Mouse (Mus musculus) CH12F3 (cell line): Measurements from ENCODE around the gene Akain1.

Experiments used
- in situ Hi-C: fragments of 300-500 bp; cut with MboI; formaldehyde crosslinking; loops from 2 replicates; pipeline ENCODE4 v1.14.3; 2020; ENCODE audit warnings: low sequenced_read_pairs

The Akain1 gene

DNA sequence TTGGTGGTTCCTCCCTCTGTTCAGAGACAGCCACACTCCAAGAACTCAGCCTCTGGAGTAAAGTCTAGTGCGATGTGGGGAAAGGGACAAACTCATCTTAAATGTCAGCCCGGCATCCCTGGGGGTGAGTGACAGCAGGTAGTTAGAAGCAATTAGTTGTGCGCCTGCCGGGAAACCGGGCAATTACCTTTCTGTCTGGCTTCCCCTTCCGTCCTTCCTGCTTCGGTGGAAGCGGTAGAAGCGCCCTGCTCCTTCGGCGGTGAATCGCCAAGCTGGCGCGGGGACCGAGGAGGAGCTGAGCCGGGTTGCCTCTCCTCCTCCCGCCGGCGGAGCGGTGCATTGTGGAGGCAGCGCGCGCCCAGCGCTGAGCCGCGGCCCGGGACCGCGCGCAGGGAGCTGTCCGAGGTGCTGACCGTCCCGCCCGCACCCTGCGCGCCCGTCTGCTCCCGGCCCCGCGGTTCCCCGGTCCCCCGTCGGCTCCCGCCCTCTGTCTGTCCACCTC lies at the start of gene Akain1:
Gene Akain1, plus strand, starts transcription at position 337 of the 502 bp plus-strand sequence.
- in situ Hi-C loops: no loop called here

DNA sequence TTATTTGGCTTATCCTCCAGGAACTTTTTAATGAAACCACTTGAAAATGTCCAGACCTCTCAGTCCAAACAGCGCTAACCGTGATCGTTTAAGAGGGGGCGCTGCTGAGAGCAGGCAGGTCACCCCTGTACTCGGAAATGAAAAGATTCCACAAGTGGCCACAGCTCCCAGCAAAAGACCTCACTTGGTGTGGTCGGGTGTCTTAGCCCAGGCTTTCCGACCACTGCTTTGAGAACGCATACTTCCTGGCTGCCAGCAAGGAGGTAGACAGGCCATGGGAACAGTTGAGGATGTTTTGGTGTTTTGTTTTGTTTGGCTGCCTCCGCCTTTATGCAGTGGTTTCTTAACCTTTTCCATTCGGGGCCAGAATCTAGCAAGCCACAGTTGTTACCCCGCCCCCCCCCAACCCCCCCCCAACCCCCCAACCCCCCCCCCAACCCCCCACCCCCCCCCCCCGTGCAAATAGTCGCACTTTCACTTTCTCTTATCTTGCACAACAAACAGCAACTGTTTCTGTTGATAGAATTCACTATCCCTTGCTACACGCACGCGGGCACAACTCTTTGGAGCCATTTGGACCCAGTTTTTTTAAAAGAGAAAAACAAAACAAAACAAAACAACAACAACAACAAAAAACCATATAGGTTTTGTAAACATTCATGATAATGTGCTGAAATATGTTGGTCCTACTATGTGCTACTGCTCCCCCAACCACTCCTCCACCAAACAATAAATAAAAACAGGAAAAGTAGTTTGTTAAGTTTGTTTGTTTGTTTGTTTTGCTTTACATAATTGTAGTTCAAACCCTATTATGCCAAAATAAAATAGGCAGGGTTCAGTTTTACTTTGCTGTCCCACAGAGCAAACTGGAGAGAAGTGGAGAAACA lies 42.7 kb upstream of the Akain1 start:
- in situ Hi-C loops: loop anchor here (10.0 kb wide), 1 partner anchor 98 kb away; no protein-coding TSS in a partner anchor

- in situ Hi-C loops: loop anchor here (10.0 kb wide), 1 partner anchor 98 kb away; no protein-coding TSS in a partner anchor
These were observed 42.0 kb upstream of the Akain1 start for GRCm38 (mm10) chr17:69397163-69397562.

DNA sequence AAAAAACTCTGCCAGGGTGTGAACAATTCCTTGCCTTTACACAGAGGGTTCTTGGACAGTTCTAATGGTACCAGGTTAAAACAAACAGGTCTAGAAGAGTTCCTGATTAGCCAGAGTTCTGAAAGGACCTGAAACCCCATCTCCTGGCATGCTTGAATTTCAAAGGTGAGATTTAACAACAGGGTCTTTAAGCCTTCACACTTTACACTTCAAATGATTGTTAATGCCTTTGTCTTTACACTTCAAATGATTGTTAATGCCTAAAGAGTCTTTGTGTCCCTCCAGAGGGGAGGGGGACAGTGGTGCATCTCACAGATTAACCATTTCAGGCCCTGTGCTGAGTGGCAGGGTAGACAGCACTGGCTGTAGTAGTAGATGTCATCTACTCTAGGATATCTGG lies 41.0 kb upstream of the Akain1 start:
- in situ Hi-C loops: loop anchor here (10.0 kb wide), 1 partner anchor 97 kb away; no protein-coding TSS in a partner anchor

GRCm38 (mm10) chr17:69401146-69401545 lies 38.0 kb upstream of the Akain1 start:
- in situ Hi-C loops: no loop called here

DNA sequence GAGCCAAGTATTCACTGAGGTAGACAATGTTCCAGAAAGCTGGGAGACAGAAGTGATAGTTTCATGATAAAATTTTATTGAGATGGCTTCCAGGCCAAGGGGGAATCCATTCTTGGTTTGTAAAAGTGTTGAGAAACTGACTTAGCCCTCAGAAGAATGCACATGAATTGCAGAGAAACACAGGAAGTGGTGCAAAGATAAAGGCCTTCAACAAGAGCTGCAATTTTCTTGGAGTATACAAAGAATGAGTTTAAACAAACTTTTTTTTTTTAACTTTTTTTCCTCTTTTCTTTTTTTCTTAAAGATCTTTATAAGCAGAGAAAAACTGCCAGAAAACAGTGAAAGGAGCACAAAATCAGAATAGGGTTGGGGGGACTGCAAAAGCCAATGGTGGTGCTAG lies 23.0 kb upstream of the Akain1 start:
- in situ Hi-C loops: no loop called here

DNA sequence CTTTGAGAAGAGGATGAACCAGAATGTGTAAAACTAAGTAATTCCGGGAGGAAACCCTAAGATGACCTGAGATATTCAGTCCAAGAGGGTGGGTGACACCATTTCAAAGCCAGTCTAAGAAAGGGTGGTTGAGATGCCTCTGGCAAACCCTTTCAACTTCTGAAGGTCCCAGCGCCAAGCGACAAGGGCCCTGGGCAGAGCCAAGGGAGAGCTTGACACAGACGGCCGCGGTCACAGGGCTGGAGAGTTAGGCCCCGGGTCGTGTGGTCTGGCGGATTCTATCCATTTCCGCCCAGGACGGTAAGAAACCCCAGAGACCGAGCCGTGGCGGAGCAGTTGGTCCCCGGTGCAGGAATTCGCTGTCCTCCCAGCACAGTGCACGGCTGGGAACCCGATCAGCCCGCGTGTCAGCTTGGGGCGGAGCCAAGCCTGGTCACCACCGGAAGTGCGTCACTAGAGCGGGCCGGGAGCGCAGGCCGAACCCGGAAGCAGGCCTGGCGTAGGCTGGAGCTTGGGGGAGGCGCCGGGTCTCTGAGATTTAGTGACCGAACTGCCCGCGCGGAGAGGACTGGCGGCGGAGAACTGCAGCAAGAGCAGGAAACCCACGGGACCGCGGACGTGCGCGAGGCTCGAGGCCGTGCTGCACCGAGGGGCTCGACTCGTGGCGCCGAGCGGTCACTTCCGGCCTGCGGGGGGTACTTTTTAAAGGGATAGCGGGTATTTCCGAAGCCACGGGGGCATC lies 22.0 kb upstream of the Akain1 start:
- in situ Hi-C loops: no loop called here

DNA sequence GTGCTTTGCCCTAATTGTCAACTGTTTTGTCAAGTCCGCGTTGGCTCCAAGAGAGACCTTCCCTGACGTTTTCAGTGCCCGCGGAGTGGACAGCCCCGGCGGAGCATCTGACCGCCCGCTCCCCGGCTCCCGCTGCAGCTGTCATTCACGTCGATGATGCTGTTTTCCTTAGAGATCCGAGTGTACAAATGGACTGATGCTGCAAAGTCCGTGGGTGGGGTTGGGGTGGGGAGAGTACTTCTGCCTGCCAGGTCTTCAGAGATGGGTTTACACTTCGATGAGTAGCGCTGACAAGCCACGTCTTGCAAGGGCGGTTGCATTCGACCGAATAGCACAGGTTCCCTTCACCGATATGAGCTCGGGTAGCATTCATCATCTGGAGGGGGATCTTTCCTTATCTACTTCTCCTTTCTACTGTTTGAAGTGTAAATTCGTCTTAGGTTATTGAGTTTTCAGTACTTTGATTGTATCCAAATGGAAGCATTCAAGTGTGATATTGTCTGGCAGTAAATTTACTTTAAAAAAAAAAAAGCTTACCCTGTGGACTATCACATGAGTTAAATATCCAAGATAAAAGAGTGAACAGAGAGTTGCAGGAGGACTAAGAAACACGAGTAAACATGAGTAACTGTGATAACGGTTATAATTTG lies 21.3 kb upstream of the Akain1 start:
- in situ Hi-C loops: no loop called here

DNA sequence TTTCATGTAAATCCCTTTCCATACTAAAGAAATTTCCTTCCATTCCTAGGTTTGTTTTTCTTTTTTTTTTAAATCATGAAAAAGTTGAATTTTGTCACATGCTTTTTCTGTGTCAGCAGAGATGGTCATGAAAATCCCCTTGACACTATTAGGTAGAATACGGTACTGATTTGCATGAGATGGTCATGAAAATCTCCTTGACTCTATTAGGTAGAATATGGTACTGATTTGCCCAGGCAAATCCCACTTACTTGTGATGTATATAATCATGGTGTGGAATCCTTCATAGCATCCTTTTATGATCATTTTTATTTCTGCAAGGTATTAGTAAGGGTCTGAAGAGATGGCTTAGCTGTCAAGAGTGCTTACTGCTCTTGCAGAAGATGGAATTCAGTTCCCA lies 17.5 kb upstream of the Akain1 start:
- in situ Hi-C loops: no loop called here

GRCm38 (mm10) chr17:69437836-69438235 lies 1.3 kb upstream of the Akain1 start:
- in situ Hi-C loops: no loop called here

DNA sequence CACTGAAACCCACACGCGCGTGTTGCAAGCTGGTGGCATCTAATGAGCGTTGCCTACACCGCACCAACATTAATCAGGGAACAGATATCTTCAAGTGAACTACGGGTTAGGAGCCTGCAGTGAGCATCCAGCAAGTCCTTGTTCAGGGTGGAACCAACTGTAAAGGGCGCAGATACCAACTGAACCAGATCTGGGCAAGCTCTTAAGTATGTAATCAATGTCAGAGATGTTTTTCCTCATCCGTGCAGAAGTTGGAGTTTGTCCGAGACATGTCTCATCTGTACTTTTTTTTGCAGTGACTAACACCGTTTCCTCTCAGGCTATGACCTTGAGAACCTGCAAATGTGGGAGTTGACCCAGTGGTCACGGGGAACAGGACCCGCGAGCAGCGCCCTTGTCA lies 640 bp upstream of the Akain1 start:
- in situ Hi-C loops: no loop called here

DNA sequence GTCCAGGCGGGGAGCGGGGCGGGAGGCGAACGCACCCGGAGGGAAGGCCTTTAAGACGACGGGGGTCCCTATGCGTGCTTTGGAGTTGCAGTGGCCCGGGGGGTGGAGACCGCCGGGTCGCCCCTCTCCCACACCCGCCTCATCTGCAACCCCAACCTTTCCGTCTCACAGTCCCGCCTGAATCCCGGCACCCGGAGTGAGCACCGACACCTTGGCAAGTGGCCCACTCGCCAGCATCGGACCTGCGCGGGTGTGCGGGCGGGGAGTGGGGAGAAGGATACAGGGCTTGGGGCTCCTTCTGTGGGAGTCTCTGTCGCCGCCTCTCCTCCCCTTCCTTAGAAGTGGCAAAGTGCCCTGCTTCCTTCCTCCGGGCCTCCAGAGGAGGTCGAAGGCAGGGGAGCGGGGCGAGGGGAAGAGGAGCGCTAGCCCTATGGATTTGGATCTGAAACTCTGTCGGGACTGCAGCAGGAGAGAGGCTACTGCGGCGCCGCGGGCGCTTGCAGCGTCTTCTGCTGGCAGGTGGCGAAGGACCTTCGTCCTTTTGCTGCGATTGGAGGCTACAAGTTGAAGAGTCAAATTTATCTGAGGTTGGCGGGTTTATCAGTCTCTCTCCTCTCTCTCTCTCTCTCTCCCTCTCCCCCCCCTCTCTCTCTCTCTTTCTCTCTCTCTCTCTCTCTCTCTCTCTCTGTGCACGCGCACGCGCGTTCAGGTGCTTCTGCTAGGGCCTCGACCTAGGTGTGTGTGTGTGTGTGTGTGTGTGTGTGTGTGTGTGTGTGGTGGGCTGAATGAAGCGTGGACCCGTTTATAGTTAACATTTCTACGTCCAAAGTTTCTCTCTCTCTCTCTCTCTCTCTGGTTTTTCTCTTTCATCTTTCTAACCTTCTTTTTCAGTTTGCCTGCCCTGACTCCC lies 700 bp downstream of the Akain1 start:
- in situ Hi-C loops: no loop called here

DNA sequence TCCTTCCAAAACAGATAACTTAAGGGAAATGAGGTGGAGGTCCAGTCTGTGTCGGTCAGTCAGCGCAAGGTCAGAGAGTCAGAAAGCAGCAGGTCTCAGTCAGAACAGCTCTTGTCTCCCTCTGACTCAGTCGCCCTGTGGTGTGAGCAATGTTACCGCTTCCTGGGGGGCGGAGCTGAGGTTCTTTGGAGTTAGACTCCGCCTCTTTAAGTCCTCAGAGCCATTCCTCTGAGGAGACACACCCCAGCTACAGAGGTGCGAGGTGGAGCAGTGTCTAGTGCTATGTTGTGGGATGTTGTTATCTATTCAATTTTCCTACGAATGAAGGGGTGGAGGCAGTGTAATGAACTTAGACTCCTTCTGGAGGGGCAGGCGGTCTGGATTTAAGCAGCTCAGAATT lies 1.9 kb downstream of the Akain1 start:
- in situ Hi-C loops: no loop called here

- in situ Hi-C loops: no loop called here
These were observed 9.6 kb downstream of the Akain1 start for GRCm38 (mm10) chr17:69448679-69449078.

DNA sequence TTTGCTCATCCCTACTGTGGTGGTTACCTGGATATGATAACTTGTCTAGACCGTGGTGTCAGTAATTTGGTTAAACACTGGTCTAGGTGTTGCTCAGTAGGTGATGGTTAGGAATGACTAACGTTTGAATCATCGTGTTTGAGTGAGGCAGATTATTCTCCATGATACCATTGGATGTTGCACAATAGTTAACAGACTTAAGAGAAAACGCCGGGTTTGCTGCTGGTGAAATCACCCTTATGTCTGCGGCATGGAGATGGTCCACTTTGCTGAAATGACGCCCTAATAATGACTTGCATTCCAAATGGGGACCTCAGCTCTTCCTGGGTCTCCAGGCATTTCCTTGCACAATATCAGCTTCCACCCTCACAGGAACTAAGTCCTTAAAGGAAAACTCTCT lies 22.6 kb downstream of the Akain1 start:
- in situ Hi-C loops: no loop called here

DNA sequence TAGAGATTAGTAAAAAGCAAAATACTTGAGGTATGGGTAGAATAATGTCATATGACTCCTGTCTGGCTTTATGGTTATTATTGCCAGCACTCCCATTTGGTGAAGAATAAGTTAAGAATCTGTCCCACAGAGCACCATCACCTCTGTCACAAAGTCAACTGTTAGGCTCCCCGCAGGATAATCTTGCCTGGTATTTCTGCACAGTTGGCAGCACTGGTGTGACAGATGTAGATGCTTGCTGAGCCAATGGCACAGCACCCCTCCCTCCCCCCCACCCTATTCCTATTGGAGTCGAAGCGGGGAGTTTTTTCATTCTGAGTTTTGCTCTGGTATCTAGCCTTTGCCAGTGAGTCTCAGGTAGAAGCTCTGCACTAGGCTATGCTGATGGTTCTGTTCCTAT lies 23.9 kb downstream of the Akain1 start:
- in situ Hi-C loops: no loop called here

DNA sequence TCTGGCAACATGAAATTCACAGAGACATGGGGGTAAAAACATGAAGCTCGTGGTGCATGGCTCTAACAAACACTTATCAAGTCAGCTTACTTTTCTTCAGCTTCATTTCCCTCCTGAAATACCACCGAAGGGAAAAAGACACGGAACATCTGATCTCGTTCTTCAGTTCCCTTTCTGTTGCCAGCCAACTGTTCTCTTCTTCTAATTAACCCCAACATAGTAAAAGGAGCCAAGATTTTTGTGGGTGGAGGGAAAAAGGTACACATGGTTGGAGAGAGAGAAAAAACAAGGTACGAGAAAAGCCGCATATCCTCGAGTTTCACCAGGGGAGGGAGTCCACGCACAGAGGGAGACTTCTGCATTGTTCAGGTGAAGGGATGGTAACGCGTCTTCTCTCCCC lies 32.0 kb downstream of the Akain1 start:
- in situ Hi-C loops: no loop called here

DNA sequence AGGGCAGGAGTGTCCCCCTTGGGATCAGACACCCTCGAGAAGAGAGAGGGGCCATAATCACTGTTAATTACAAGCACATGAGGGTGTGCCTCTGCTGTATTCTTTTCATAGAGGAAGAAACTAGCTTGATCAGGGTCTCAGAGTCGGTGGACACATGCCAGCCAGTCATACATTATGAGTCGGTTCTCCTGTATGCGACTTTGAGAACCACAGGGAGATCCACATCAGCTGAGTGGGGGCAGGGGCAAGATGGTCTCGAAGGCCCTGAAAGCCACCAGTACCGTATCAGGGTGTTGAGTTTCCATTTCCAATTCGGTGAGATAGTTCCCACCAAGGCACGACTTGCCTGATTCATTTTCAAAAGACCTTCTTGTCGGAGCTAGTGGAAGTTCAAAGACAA lies 33.3 kb downstream of the Akain1 start:
- in situ Hi-C loops: no loop called here

DNA sequence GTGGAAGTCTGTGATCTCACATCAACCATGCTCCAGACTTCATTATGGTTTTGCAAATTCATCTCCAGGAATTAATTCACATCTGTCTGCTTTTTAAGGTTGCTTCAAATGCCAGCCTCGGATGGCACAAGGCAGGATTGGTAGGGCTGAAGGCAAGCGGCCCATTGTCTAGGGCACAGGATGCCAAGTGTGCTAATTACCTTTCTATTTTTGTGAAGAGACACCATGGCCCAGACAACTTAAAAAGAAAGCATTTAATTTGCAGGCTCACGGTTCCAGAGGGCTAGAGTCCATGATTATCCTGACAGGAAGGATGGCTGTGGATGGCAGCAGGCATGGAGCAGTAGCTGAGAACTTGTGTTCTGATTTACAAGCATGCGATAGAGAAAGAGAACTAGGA lies 35.0 kb downstream of the Akain1 start:
- in situ Hi-C loops: no loop called here

DNA sequence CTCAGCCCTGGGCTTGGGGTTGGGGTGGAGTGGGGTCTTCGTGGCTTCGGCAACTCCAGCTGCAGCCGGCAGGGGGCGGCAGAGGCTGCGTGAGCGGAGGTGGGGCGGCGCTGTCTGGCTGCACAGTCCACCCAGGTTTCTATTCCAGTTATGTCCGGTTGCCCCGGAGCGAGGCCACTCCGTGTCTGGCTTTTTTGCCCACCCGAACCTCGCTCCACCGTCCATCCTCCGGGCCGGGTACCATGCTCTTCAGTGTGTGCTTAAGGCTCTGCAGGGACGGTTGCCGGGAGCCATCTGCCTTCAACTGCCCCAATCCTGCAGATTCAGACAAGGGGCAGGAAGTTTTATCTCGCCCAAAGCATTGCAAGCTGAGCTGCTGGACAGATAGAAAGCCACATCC lies 36.3 kb downstream of the Akain1 start:
- in situ Hi-C loops: no loop called here
